Mouse (Mus musculus) gastrocnemius, adult 2 months (tissue): ENCODE results near the gene Map4. TPM values are rescaled to one million over a fixed set of nuclear protein-coding genes. Genes with fewer than 3 reads are reported as not detected.
A peak's percentile ranks its signal among the peaks of the same experiment; 100 is the strongest.
"Not testable (repeated sequence)": the region's sequence is repeated elsewhere in the genome, so short reads cannot be mapped to it uniquely, and the experiment has no call there.

Source experiments
- DNase-seq: peaks from one replicate; pipeline ENCODE4 v3.0.0; 2022
- H3K27ac ChIP-seq: fragments of 200-600 bp; 2 replicates; pipeline ENCODE4 v1.8.1; 2022; ENCODE audit warnings: mild to moderate bottlenecking
- H3K4me3 ChIP-seq: fragments of 200-600 bp; 2 replicates; pipeline ENCODE4 v1.8.1; 2022; ENCODE audit warnings: mild to moderate bottlenecking, moderate library complexity
- CTCF ChIP-seq: fragments of 200-600 bp; IDR thresholded peaks from 2 replicates; pipeline ENCODE4 v1.8.1; 2022; ENCODE audit warnings: antibody characterized with exemption, mild to moderate bottlenecking, moderate library complexity
- intact Hi-C: fragments of 180-260 bp; cut with DNase I; formaldehyde crosslinking; loops from one replicate; pipeline ENCODE4 v1.15.1; 2025
- total RNA-seq, 2 experiments: library from RNA; stranded (reverse); gene quantifications; 2 replicates each; pipeline ENCODE4 v1.2.3; 2021

Gene Map4
- total RNA-seq, 2 experiments from 2014 or later: 484 to 501 TPM

- H3K4me3 ChIP-seq: no peak overlapping the region
- intact Hi-C loops: no loop called here
- no peak for DNase-seq
- H3K27ac ChIP-seq: no peak overlapping the region
- no peak for TF ChIP-seq CTCF
These were observed 166.5 kb downstream of the Map4 start for GRCm38 (mm10) chr9:110097791-110098190.

DNA sequence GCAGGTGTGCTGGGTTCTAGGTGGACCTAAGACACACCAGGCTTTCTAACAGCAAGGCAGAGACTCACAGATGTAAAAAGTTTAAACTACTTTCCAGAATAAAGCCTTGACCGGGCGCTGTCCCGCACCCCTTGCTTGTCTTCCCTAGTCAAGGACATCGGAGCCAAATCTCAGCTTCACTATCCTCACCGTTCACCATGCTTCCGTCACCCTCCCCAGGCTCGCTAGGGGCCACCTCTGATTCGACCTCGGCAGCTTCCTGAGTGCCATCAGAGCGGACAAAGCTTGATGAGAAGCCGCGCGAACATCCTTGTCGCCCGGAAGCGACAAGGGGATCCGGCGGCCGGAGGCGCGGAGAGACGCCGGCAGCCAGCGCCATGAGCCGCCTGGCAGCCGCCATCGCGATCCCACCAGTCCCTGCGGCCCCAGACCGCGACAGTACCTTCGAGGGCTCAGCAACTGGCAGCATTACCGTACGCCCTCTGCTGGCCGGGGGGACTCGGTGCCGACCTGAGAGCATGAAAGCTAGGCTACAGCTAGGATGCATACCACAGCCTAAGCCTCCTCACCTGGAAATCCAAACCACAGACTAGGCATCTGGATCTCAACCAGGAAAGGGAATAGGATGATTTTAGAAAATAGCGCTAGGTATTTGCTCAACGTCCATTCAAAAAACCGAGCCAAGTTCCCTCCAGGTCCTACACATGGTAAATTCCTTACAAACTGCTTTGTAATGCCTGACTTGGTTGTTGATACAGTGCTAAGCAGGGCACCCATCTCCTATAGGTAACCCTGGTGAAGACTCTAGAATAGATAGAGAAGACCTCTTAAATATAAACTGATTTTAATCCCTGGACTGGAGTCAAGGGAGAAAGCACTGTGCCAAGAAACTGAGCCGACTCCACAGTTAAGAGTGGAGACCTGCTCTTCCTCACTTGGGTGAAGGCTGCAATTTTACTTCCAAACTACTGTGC lies 169.7 kb downstream of the Map4 start:
- Histone ChIP-seq H3K4me3 (peak overlapping the region; percentile 99), H3K27ac (peak overlapping the region; percentile 93)
- TF ChIP-seq CTCF: peak; percentile 96
- peak; percentile 95 for DNase-seq
- intact Hi-C loops: loop anchor here (2.0 to 5.0 kb wide), 2 partner anchors 169 to 206 kb away; partner anchors contain the start of gene Map4

- peak overlapping the region; percentile 97 for H3K4me3 ChIP-seq
- no peak for DNase-seq
- no peak for TF ChIP-seq CTCF
- H3K27ac ChIP-seq: peak overlapping the region; percentile 92
- intact Hi-C loops: loop anchor here (10.0 kb wide), 1 partner anchor 188 kb away; the partner anchor contains the start of gene Elp6
These were observed 185.2 kb downstream of the Map4 start for GRCm38 (mm10) chr9:110116353-110116976.

GRCm38 (mm10) chr9:110116977-110117778 lies 185.9 kb downstream of the Map4 start, which contains the start of gene Smarcc1:
Gene Smarcc1 (plus strand): TSS chr9:110117708.
- peak within 1 kb of the TSS; percentile 92 for H3K27ac ChIP-seq
- peak; percentile 93 for DNase-seq
- peak within 1 kb of the TSS; percentile 97 for H3K4me3 ChIP-seq
- TF ChIP-seq CTCF: no peak
- intact Hi-C loops: loop anchor here (10.0 kb wide), 1 partner anchor 188 kb away; the partner anchor contains the start of gene Elp6

DNA sequence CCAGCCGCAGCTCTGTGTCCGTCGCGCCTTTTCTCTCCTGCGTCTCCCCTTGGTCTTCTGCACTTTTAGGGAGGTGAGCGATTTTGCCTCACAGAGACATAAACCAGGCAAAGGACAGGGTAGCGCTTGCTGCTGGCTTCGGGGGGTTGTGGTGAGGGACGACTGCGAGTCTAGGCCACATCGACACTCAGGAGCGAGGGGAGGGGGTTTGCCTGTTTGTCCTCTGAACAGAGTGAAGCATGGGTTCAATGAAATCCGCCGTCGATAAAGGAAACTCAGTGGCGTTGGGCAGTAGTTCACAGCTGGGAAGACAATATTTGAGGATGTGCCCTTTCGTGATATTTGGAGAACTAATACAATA lies 186.5 kb downstream of the Map4 start, which contains the start of gene Dhx30:
TSS of gene Dhx30 (minus strand) at position 52 of the 361 bp plus-strand sequence.
- Histone ChIP-seq H3K27ac (peak within 1 kb of the TSS; percentile 92), H3K4me3 (peak within 1 kb of the TSS; percentile 97)
- TF ChIP-seq CTCF: no peak
- no peak for DNase-seq
- intact Hi-C loops: loop anchor here (10.0 kb wide), 1 partner anchor 187 kb away; the partner anchor contains the start of gene Elp6

- Histone ChIP-seq H3K4me3 (peak overlapping the region; percentile 97), H3K27ac (peak overlapping the region; percentile 92)
- intact Hi-C loops: loop anchor here (10.0 kb wide), 1 partner anchor 187 kb away; the partner anchor contains the start of gene Elp6
- no peak for DNase-seq
- no peak for TF ChIP-seq CTCF
These were observed 187.0 kb downstream of the Map4 start for GRCm38 (mm10) chr9:110118249-110118648.

GRCm38 (mm10) chr9:110121424-110121823 lies 190.2 kb downstream of the Map4 start:
- DNase-seq: no peak
- no peak overlapping the region for H3K27ac ChIP-seq
- intact Hi-C loops: no loop called here

DNA sequence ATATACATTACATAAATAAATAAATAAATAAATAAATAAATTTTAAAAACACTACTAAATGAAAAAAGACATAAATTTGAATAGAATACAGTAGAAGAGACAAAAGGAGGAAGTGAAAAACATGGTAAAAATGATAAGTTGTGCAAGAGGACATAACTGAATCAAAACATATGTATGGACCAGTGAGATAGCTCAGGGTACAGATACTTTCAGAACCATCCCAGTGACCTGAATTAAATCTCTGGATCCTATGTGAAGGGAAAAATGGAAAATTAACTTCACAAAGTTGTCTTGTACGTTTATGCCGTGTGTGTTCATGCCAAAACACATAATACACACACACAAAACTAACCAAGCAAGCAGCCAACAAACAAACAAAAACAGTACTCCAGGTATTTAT lies 192.1 kb downstream of the Map4 start:
- TF ChIP-seq CTCF: no peak
- no peak for DNase-seq
- intact Hi-C loops: no loop called here
- H3K4me3 ChIP-seq: no peak overlapping the region
- no peak overlapping the region for H3K27ac ChIP-seq

More at GRCm38 (mm10) chr9:110121424-110121823, 190.2 kb downstream of the Map4 start:
- no peak overlapping the region for H3K4me3 ChIP-seq
- no peak for TF ChIP-seq CTCF

DNA sequence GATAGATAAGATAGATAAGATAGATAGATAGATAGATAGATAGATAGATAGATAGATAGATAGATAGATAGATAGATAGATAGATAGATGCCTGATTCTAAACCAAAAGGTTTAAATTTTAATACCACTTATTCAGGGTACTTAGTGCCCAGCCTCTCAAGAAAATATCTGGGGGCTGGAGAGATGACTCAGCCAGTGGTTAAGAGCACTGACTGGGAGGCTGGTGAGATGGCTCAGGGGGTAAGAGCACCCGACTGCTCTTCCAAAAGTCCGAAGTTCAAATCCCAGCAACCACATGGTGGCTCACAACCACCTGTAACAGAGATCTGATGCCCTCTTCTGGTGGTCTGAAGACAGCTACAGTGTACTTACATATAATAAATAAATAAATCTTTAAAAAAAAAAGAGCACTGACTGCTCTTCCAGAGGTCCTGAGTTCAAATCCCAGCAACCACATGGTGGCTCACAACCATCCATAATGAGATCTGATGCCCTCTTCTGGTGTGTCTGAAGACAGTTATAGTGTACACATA lies 192.8 kb downstream of the Map4 start:
- H3K4me3 ChIP-seq, DNase-seq, intact Hi-C loops, H3K27ac ChIP-seq: not testable (repeated sequence)

DNA sequence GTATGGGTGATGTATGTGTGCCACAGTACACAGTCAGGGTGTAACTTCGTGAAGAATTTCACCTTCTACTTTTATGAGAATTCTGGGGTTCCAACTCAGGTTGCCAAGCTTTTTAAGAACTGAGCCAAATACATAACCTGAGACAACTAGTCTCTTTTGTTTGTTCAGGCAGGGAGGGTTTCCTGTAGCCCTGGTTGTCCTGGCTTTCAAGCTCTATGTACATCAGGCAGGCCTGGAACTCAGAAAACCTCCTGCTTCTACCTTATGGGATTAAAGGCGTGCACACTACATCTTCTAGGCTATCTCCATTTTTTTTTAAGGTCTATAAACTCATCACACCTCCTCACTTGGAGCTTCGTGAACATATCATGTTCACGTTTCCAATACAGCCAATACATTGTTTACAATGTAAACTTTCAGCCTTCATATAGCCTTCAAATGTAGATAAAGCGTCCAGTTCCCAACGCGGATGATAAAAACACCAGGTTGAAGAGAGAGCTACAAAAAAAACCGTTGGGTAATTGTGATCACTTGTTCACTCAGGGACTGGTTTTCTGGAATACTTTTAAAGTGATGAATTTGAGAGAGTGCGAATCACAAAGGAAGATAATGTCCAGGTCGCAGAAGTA lies 199.8 kb downstream of the Map4 start:
- TF ChIP-seq CTCF: no peak
- peak overlapping the region; percentile 94 for H3K4me3 ChIP-seq
- DNase-seq: no peak
- peak overlapping the region; percentile 89 for H3K27ac ChIP-seq
- intact Hi-C loops: no loop called here

- peak overlapping the region; percentile 89 for H3K27ac ChIP-seq
- H3K4me3 ChIP-seq: peak overlapping the region; percentile 94
- intact Hi-C loops: no loop called here
- TF ChIP-seq CTCF: no peak
- peak; percentile 100 for DNase-seq
These were observed 200.4 kb downstream of the Map4 start for GRCm38 (mm10) chr9:110131525-110132197.
